Mouse (Mus musculus) sigmoid colon, adult 10 weeks (tissue): ENCODE data around the gene Fzd1. TPM values are rescaled to one million over a fixed set of nuclear protein-coding genes. Genes with fewer than 3 reads are reported as not detected.

Experiments used
- polyA plus RNA-seq: library from polyadenylated mRNA; stranded (reverse); fragments of 350-450 nt; fragmentation: Illumina TruSeq; extraction: RNeasy Lipid Tissue Mini Kit (QIAGEN cat#74804); gene quantifications from one replicate; pipeline ENCODE4 v1.2.3, GENCODE M21; 2014; ENCODE audit warnings: low read depth, low replicate concordance

The Fzd1 gene
- 23.9 TPM for polyA plus RNA-seq

GRCm38 (mm10) chr5:4757902-4758301 is at the start of gene Fzd1:
Gene Fzd1, minus strand, starts transcription at chr5:4758035.

